Mouse (Mus musculus) lung, embryonic 14.5 days (tissue): ENCODE data around the gene Gm43720. TPM values are rescaled to one million over a fixed set of nuclear protein-coding genes. Genes with fewer than 3 reads are reported as not detected.

Experiments used
- ATAC-seq: fragments of 200-750 bp; cut with Nextera tagmentation; 2 replicates; pipeline ENCODE4 v1.8.0; 2017; ENCODE audit warnings: mild to moderate bottlenecking, moderate TSS enrichment, moderate library complexity; ENCODE audit not compliant: insufficient read depth
- DNase-seq: peaks from one replicate; pipeline ENCODE4 v3.0.0-alpha.2; 2015
- H3K27ac ChIP-seq: fragments of 300-500 bp; sonication (generic); 2 replicates; pipeline ENCODE4 v1.5.1; 2014; ENCODE audit warnings: low read depth, mild to moderate bottlenecking, moderate library complexity
- H3K27me3 ChIP-seq: fragments of 300-500 bp; sonication (generic); 2 replicates; pipeline ENCODE4 v1.6.1; 2014; ENCODE audit warnings: low read length, control low read depth; ENCODE audit not compliant: insufficient read depth
- H3K36me3 ChIP-seq: fragments of 300-500 bp; sonication (generic); 2 replicates; pipeline ENCODE4 v1.6.1; 2014; ENCODE audit warnings: control low read depth; ENCODE audit not compliant: insufficient read depth
- H3K4me1 ChIP-seq: fragments of 300-500 bp; sonication (generic); 2 replicates; pipeline ENCODE4 v1.6.1; 2014; ENCODE audit warnings: antibody characterized with exemption, control low read depth; ENCODE audit not compliant: insufficient read depth
- H3K4me2 ChIP-seq: fragments of 300-500 bp; sonication (generic); 2 replicates; pipeline ENCODE4 v1.6.1; 2014; ENCODE audit warnings: mild to moderate bottlenecking
- H3K4me3 ChIP-seq: fragments of 300-500 bp; sonication (generic); 2 replicates; pipeline ENCODE4 v1.5.1; 2014; ENCODE audit warnings: low read depth, low read length
- H3K9ac ChIP-seq: fragments of 300-500 bp; sonication (generic); 2 replicates; pipeline ENCODE4 v1.6.1; 2014
- H3K9me3 ChIP-seq: fragments of 300-500 bp; sonication (generic); 2 replicates; pipeline ENCODE4 v1.6.1; 2016; ENCODE audit warnings: low read depth, low read length, control low read depth
- CTCF ChIP-seq: IDR thresholded peaks from 2 replicates; pipeline ENCODE4 v1.5.1; 2016; ENCODE audit warnings: antibody characterized with exemption, low read depth
- WGBS: fragments of 180-500 bp; shearing (Covaris S2); extraction: QIAGEN DNeasy Blood & Tissue Kit; methylation state at CpG from one replicate; pipeline ENCODE4 v1.1.7; 2014; 5-methylcytosine and 5-hydroxymethylcytosine counted together
- polyA plus RNA-seq: library from polyadenylated mRNA; unstranded; fragments of >200 nt; fragmentation: Nextera tagmentation; extraction: Ambion mirVana; gene quantifications from 2 replicates; pipeline ENCODE4 v1.2.1, GENCODE M21; 2014

Gm43720 gene
- polyA plus RNA-seq, 1 experiment from 2014 or later, result 0.12 TPM

DNA sequence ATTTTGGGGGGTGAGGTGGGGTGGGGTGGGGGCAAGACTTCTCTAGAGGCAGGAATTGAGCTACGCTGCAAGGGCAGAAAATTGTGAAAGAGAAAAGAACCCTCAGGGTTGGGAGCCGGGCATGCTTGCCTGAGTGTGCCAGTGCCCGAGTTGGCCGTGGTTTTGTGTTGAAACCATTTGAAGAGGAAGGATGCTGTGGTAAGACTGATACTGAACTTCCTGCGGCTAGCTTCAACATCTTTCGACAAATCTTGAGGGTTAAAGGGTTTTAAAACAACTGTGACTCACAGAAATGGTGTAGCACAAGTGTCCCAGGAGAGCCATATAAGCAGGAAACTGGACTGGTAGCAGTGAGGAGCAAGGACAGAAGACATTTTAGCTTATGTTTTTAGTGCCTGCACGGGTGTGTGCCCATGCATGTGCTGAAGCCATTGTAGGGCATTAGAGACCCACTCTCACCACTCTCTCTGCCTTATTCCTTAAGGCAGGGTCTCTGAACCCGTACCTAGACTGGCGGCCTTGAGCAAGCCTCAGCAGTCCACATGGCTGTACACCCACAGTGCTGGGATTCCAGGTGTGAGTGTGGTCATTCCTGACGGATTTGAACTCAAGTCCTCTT is 22.7 kb downstream of the Gm43720 start:
- ATAC-seq (no peak), DNase-seq (no peak)
- Histone ChIP-seq H3K9ac (no peak overlapping the region), H3K27me3 (no peaks in the 10 kb centered on the region), H3K4me3 (no peak overlapping the region), H3K36me3 (peaks cover 39% of the 10 kb centered on the region), H3K27ac (no peak overlapping the region), H3K4me1 (no peaks in the 10 kb centered on the region), H3K4me2 (no peak overlapping the region), H3K9me3 (no peaks in the 10 kb centered on the region)
- 88% methylated on average over 10 of the region's 10 CpGs for WGBS
- TF ChIP-seq CTCF, result no peak

DNA sequence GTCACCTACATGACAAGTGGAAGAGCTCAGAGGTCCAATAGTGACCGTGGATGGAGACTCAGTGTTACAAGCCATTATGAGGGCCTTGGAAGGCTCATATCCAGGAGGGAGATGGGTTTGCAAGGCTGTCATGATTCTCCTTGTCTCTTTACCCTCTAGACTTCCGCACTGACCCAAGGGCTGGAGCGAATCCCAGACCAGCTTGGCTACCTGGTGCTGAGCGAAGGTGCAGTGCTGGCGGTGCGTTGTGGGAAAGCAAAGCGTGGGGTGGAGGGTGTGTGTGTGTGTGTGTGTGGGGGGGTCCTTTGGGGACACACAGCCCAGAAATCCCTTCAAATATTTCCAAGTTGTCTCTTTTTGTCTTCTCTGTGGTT is 23.7 kb downstream of the Gm43720 start:
- Histone ChIP-seq H3K4me1 (no peaks in the 10 kb centered on the region), H3K27ac (peak overlapping the region; percentile 51; the same call in 1 of the 2 replicates), H3K27me3 (no peaks in the 10 kb centered on the region), H3K36me3 (peaks cover 29% of the 10 kb centered on the region), H3K4me3 (peak overlapping the region; percentile 64), H3K9ac (peak overlapping the region; percentile 56), H3K9me3 (no peaks in the 10 kb centered on the region), H3K4me2 (peak overlapping the region; percentile 64)
- DNase-seq (no peak), ATAC-seq (no peak)
- no peak for TF ChIP-seq CTCF
- WGBS, result 14% methylated on average over 7 of the region's 7 CpGs

DNA sequence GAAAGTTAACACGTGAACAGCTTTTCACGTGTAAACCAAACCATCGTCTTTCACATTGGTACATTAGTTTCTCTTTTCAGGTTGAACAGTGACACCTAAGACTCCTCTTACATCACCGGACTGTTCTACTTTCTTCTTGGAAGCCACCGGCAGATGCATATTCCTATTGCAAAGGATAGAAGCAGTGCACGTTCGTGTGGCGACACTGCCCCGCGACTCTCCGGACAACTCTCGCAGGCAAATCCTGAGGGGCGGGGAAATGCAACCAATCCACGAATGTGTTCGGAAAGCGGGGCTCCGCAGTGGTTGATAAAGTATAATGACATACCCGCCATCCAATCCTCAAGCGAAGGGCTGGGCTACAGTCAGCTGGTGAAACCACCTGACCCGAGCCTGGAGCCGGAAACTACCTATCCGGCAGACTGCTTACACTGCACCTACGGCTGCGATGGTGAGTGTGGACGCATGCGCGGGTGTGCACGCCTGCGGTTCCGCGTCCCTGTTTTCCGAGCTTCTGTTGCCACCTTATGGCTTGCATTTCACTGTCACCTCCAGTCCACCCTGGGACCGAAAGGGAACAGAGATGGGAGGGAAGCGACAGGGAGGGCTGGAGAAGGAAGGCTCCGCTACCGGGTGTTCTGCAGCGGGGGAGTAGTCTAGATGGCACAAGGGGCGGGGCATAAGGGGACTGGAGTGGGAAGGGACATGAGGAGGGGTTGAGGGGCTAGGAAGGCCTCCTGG is 24.2 kb downstream of the Gm43720 start, which contains the start of gene Lamtor4:
Gene Lamtor4 (plus strand): TSS at position 130 of the 741 bp plus-strand sequence.
- peak; percentile 100 for ATAC-seq
- no peaks in the 10 kb centered on the region for H3K27me3 ChIP-seq
- peak within 1 kb of the TSS; percentile 64 for H3K4me3 ChIP-seq
- peak within 1 kb of the TSS; percentile 64 for H3K4me2 ChIP-seq
- WGBS, result under 1% methylated on average over 38 of the region's 38 CpGs
- H3K9me3 ChIP-seq, result no peaks in the 10 kb centered on the region
- DNase-seq, result peak; percentile 96
- H3K36me3 ChIP-seq, result peaks cover 24% of the 10 kb centered on the region
- peak within 1 kb of the TSS; percentile 56 for H3K9ac ChIP-seq
- H3K27ac ChIP-seq, result peak within 1 kb of the TSS; percentile 51; the same call in 1 of the 2 replicates
- H3K4me1 ChIP-seq, result no peaks in the 10 kb centered on the region
- TF ChIP-seq CTCF, result 0 out of 2 replicates have a peak, but pooled peaks have one; percentile 4

DNA sequence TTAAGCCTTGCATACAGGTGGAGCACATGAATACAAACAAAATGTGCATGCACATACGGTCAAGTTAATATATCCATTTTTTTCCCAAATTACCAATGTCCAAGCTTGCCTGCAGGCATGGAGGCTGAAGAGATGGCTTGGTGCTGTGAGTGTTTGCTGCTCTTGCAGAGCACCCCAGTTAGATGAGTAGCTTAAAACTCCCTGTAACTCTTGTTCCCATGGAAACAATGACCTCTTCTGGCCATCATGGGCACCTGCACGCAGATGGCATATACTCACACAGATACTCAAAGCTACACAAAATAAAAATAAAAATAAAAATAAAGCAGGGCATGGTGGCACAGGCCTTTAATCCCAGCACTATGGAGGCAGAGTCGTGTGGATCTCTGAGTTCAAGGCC is 26.7 kb downstream of the Gm43720 start:
- H3K9ac ChIP-seq, result no peak overlapping the region
- no peak overlapping the region for H3K4me3 ChIP-seq
- no peak for TF ChIP-seq CTCF
- no peak for ATAC-seq
- DNase-seq, result no peak
- no peak overlapping the region for H3K27ac ChIP-seq
- no peaks in the 10 kb centered on the region for H3K9me3 ChIP-seq
- H3K4me1 ChIP-seq, result no peaks in the 10 kb centered on the region
- no peak overlapping the region for H3K4me2 ChIP-seq
- no peaks in the 10 kb centered on the region; the same call in 1 of the 2 replicates for H3K36me3 ChIP-seq
- 88% methylated on average over 3 of the region's 3 CpGs for WGBS
- H3K27me3 ChIP-seq, result no peaks in the 10 kb centered on the region

DNA sequence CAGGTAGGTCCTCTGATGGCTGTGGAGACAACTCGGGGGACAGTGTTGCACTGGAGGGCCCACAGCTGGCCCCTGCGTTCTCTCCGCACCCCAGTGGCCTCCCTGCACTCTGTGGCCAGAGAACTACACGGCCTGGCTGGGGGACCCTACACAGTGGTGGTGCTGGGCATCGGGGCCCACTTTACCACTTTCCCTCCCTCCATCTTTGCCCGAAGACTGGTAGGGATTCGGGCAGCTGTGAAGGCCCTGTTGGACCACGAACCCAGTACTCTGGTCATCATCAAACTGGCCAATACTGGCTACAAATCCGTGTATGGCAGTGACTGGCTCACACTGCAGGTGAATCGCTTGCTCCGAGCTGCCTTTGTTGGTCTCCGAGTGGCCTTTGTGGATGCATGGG is 28.6 kb downstream of the Gm43720 start:
- TF ChIP-seq CTCF, result no peak
- no peak overlapping the region for H3K4me3 ChIP-seq

DNA sequence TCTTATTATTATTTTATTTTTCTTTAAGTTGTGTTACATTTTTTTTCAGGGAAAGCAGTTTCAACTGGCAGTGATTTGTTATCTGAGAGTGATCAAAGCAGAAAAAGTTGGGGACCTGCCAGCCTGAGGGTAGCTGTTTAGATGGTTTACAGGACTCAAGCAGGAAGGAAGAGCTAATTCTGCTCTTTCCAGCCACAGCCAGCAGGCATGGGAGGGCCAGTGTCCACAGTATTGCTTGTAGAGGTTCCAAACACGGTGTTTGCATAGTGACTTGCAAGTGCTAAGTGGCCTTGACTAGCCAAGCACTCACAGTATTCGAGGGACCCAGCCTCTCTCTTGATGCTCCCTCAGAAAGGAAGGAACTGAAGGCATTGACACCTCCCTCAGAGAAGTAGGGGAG is 38.2 kb downstream of the Gm43720 start:
- H3K9me3 ChIP-seq, result no peaks in the 10 kb centered on the region
- no peak overlapping the region for H3K9ac ChIP-seq
- H3K4me3 ChIP-seq, result no peak overlapping the region
- DNase-seq, result peak; percentile 31
- no peak overlapping the region for H3K4me2 ChIP-seq
- H3K27me3 ChIP-seq, result no peaks in the 10 kb centered on the region
- no peaks in the 10 kb centered on the region for H3K4me1 ChIP-seq
- H3K36me3 ChIP-seq, result no peaks in the 10 kb centered on the region
- 24% methylated on average over 2 of the region's 2 CpGs for WGBS
- TF ChIP-seq CTCF, result no peak
- ATAC-seq, result no peak
- no peak overlapping the region for H3K27ac ChIP-seq

More for the DNA sequence above, 28.6 kb downstream of the Gm43720 start:
- H3K9ac ChIP-seq, result no peak overlapping the region
- no peaks in the 10 kb centered on the region for H3K36me3 ChIP-seq
- no peaks in the 10 kb centered on the region for H3K4me1 ChIP-seq
- no peaks in the 10 kb centered on the region for H3K9me3 ChIP-seq
- H3K27ac ChIP-seq, result no peak overlapping the region
- 85% methylated on average over 12 of the region's 12 CpGs for WGBS
- no peak for ATAC-seq
- no peak for DNase-seq
- H3K4me2 ChIP-seq, result no peak overlapping the region
- H3K27me3 ChIP-seq, result no peaks in the 10 kb centered on the region

DNA sequence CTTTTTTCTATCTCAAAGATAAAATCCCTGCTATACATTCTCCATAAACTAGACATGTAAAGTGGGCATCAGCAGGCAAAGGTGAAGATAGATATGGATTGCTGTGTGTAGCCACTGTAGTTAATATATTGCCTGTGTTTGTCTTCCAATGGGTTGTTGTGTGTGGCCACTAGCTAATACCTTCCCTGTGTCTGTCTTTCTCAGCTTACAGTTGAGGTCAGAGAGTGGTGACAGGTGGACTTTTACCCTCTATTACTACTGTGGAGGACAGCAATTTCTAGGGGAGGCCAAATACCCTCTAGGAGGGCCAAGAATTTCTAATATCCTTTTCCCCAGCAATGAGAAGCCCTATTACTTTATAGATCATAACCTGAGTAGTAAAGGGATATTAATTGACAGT is 45.5 kb downstream of the Gm43720 start:
- DNase-seq (no peak), ATAC-seq (no peak)
- Histone ChIP-seq H3K27ac (no peak overlapping the region), H3K27me3 (no peaks in the 10 kb centered on the region), H3K36me3 (no peaks in the 10 kb centered on the region), H3K4me3 (no peak overlapping the region), H3K9ac (no peak overlapping the region), H3K4me2 (no peak overlapping the region), H3K9me3 (no peaks in the 10 kb centered on the region), H3K4me1 (no peaks in the 10 kb centered on the region)
- no peak for TF ChIP-seq CTCF
